Mouse (Mus musculus) erythroid progenitor cell, adult 5-6 weeks (primary cell): ENCODE data around the gene Hoxa5. TPM values are rescaled to one million over a fixed set of nuclear protein-coding genes. Genes with fewer than 3 reads are reported as not detected.

ENCODE experiments used
- ATAC-seq: replicated peaks from 2 replicates; pipeline ENCODE4 v1.8.0; 2016; ENCODE audit warnings: moderate number of reproducible peaks, mild to moderate bottlenecking, moderate TSS enrichment, inconsistent platforms; ENCODE audit not compliant: poor library complexity, low FRiP score, severe bottlenecking
- total RNA-seq, 2 experiments: library from RNA; stranded (forward) in 1 of 2; stranded (reverse) in 1 of 2; fragments of 150-400 nt in 1 of 2; fragments of 186-747, 209-891 nt in 1 of 2; gene quantifications; 2 replicates each; pipeline versions ENCODE4 v1.2.3 to v1.2.4; 2015 to 2017; ENCODE audit warnings: low replicate concordance in 2 of 2

The Hoxa5 gene
- total RNA-seq (2015; ENCODE audit: low replicate concordance) (not detected in 2 replicates), total RNA-seq (2017; ENCODE audit: low replicate concordance) (not detected in 2 replicates)

GRCm38 (mm10) chr6:52204050-52204752 lies at the start of gene Hoxa5:
Hoxa5 (minus strand) TSS chr6:52204587.
- no peak for ATAC-seq

- ATAC-seq: no peak
Observed at GRCm38 (mm10) chr6:52253511-52254500, 49.4 kb upstream of the Hoxa5 start.

DNA sequence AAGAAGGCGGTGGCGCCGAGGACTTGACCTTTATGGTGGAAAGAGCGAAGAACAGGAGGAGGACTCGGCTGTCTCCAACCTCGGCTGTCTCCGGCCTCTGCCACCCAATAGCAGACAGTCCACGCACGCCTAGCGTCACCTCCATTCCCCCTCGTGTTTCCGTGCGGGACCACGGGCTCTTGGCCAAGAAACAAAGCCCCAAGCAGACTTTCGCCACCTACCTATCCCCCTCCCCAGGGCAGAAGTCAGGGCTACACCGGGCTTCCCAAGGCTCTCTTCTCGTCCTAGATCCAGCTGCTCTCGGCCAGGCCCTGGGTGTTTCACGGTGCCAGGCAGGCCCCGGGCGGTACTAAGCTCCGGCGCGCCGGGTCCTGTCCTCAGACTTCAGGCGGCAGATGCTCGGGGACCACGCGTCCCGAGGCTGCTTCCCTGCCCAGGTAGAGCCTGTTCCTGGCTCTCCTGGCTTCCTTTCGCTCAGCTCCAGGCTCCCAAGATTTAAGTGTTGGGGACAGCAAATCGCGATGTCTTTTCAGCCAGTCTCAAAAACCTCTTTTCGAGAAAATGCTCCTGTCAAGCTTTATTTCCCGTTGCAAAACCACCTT lies 48.5 kb upstream of the Hoxa5 start:
- ATAC-seq: no peak

GRCm38 (mm10) chr6:52252016-52252774 lies 47.8 kb upstream of the Hoxa5 start:
- ATAC-seq: no peak

- ATAC-seq: no peak
Observed at GRCm38 (mm10) chr6:52251177-52251879, 46.9 kb upstream of the Hoxa5 start.

DNA sequence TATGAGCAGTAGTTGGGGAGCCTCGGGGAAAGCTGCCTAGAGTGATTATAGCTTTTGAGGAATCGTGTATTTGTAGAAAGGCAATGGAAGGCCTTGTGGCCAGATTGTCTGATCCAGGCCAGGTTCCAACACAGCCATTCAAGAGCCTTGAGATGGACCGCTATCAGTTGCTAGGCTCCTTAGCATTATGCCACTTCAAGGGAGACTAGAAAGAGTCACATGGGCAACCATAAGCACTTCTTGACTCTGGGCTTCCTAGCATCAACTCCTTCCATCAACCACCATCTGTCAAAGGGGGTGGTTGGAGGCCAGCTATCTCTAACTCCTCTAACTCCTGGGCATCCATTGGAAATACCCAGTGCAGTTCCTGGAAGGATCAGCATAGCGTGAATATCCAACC lies 45.4 kb upstream of the Hoxa5 start:
- no peak for ATAC-seq

DNA sequence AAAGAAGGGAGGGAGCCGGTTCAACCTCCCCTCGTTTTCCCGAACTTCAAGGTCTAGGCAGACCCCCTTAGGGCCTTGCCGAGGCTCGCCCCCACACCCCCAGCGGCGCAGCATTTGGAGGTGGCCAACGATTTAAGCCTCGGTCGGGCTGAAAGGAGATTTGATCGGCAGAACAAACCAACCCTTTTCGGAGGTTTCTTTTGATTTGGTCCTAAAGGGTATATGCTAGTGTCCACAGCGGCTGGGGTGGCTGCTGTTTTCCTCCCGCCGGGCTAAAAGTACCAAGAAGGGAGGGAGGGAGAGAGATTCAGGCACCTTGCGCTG lies 45.0 kb upstream of the Hoxa5 start:
- no peak for ATAC-seq

DNA sequence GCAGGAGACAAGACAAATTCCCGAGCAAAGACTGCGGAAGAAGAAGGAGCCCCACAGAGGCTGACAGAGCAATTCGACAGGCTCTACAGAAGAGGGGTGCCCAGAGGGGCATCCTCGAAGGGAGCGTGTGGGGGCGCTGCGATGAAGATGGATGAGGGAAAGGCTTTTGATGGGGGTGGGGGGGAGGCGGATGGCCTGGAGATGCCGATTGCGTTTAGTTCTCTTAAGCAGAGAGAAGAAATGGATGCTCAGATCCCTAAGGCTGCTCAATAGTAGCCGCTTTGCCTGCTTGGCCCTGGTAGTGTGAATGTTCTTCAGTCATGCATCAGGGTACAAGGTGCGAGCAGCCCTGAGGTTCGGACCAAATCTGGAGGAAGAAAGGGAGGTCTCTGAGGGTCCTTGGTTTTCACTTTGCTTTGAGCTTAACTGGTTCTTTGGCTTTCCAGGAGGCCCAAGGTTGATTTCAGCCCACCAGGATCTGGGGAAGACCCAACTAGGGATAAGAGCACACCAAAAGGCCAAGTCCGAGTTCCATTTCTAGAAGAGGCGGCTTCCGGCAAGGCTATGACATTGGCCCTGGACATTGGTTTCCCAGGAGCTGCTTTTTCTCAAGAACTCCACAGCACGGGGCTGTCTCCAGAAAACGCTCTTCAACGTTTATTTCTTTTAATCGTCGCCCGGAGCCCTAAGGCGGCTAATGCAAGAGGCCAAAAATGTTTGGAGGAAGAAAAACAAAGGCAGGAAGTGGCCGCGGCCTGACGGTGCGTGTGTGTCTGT lies 44.4 kb upstream of the Hoxa5 start:
- no peak for ATAC-seq

DNA sequence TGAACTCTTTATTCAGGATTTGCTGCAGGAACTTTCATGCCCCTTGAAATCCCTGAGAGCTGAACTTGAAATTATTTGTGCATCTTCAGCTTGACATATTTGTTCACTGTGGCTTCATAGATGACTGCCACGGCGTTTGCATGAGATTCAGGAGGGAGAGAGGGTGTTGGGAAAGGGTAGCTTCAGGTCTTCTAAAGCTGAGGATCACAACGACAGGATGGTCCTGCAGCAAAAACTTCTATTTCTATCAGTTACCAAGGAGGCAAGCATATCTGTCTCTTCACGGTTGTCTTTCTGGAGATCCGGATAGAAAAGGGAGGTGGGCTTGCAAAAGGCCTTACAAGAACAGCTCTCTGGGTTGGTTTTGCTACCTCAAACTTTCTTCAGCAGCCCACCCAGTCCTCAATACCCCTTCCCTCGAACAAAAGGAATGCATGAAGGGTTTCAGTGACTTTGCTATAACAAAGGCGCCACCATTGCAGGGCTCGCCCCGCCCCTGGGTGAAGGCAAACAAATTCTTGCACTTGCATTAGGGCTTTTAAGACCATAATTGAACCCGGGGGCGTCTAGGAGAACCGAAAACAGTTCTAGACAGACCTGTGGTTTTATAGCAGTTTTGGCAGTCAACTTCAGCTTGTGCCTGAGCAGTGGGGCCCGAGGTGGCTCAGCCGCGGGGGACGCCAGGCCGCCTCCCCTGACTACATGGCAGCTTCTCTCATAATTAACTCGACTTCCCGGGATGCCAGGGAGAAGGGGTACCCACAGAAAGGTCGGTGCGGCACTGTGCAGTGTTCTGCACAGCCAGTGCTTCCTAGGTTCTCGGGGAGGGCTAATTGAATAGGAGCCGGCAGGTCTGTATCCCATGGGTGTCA lies 43.6 kb upstream of the Hoxa5 start:
- no peak for ATAC-seq

DNA sequence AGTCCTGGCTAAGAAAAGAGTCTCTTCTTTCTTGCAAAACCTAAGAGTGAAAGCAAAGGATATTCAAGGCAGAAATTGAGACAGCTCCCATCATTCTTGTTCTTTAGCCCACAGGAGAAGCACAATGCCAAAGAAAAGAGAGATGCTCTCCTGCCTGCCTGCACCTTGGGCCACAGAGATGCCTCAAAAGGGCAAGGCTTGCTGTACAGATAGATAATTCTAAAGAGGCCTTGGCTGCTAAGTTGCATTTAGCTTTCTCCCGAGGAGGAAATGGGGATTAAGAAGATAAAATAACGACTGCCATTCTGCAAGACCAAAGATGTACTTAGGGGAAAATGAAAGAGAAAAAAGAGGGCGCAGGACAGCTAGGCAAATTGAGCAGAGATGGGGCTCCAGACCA lies 42.5 kb upstream of the Hoxa5 start:
- no peak for ATAC-seq

- no peak for ATAC-seq
Observed at GRCm38 (mm10) chr6:52246403-52246803, 42.0 kb upstream of the Hoxa5 start.

- no peak for ATAC-seq
Observed at GRCm38 (mm10) chr6:52245757-52246142, 41.4 kb upstream of the Hoxa5 start, which contains the start of gene Hoxa11. Hoxa11 (minus strand) TSS chr6:52245810.

- ATAC-seq: no peak
Observed at GRCm38 (mm10) chr6:52245040-52245756, 40.8 kb upstream of the Hoxa5 start.

DNA sequence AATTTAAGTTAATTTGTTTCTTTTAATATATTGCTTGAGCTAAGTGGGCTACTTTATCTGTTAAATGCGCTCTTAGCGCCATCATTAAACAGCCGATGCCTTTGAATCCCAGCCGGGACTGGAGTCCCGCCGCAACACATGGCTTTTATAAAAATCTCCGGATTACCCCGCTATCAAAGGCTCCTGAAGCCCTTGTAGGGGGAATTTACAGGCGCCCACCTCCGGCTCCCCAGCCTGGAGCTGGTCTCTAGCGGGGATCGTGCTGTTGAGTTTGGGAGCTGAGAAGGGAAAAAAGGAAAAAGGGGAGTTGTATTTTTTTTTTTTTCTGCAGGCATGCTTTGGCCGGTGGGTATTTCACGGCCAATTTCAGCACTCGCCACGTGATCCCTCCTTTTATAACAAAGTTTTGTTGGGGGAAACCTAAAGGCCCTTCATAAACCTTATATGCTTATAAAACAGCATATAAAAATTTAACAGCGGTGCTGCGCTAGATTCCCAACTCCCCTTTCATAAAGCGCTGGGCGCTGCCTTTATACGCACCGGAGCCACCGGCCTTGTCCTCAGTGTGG lies 40.2 kb upstream of the Hoxa5 start:
- ATAC-seq: no peak

- ATAC-seq: no peak
Observed at GRCm38 (mm10) chr6:52243681-52244121, 39.3 kb upstream of the Hoxa5 start.

DNA sequence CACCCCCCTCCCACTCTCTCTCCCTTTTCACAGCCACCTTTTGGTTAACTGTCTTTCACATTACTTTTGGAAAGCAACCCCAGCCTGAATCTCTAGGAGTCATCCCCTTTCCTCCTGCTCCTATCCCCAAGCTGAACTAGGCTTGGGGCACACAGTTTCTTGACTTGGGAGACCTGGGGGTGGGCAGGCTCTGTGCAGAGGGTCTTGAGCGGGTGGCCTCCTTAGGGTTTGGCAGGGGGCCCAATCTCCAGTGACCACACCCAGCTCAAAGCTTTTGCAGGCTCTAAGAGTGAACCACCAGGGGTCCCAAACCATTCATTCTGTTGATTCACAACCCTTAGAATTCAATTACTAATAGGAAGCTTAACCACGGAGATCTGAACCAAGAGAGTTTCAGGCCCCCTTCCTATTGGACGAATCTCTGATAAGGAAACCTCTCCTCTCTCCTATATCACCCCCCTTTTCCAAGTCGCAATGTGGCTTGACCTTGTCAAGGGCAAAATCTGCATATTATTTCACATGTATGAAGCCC lies 38.5 kb upstream of the Hoxa5 start:
- no peak for ATAC-seq
